Mouse (Mus musculus) ES-Bruce4 (cell line): ENCODE results near the gene Dnajc6.

Experiments
- EP300 ChIP-seq: IDR thresholded peaks from 2 replicates; pipeline ENCODE4 v1.6.1; 2011; ENCODE audit warnings: low read depth, low read length; ENCODE audit not compliant: insufficient read depth
- POLR2A ChIP-seq: IDR thresholded peaks from one replicate; pipeline ENCODE4 v1.8.1; 2011; ENCODE audit warnings: low read length; ENCODE audit not compliant: insufficient read depth

DNA sequence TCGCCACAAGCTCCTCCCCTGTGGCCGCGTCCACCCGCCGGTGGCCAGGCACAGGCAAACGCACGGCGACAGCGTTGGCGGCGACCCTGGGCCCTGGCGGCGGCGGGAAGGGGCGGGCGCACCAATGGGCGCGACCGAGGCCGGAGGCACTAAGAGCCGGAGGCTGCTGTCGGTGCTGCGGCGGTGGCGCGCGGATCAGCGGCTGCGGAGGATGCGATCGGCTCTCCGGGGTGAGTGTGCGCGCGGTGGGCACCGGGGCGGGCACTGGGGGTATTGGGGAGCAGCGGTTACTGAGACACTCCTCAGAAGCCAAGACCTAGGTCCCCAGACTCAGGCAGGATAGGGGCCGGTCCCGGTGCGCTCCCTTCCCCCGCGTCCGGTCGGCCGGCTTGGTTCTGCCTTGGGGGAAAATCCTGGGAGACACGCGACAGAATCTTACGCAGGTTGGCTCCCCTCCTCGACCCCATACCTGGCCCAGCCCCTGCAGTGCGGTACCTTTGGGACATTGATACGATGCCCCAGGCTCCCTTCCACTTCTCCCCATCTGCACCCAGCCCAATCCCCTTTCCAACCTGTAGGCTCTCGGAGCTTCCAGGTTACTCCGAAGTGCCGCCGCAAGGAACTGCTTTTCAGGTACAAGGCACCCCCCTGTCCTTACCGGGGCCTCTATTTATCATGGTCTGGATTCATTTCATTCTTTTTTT, at the start of gene Dnajc6:
- no peak for TF ChIP-seq POLR2A
- TF ChIP-seq EP300 = no peak
